Mouse (Mus musculus) MEL (cell line): ENCODE data around the gene Gimap3. TPM values are rescaled to one million over a fixed set of nuclear protein-coding genes. Genes with fewer than 3 reads are reported as not detected.

ENCODE experiments used
- DNase-seq: peaks from one replicate; pipeline ENCODE4 v3.0.0; 2011; ENCODE audit warnings: low read depth, low spot score
- H3K27ac ChIP-seq: 2 replicates; pipeline ENCODE4 v1.5.1; 2012; ENCODE audit warnings: low read depth, mild to moderate bottlenecking, control low read depth, low read length, moderate library complexity; ENCODE audit not compliant: control insufficient read depth
- H3K27me3 ChIP-seq, 2 experiments: fragments of 150-350 bp in 1 of 2; sonication (generic) in 1 of 2; 2 replicates each; pipeline ENCODE4 v1.6.1; 2012; ENCODE audit warnings: low read length in 2 of 2, mild to moderate bottlenecking in 2 of 2, improper control_type of control experiment in 1 of 2, moderate library complexity in 1 of 2; ENCODE audit not compliant: insufficient read depth in 2 of 2, control insufficient read depth in 1 of 2
- H3K36me3 ChIP-seq, 2 experiments: 2 replicates each; pipeline ENCODE4 v1.6.1; 2012 to 2014; ENCODE audit warnings: low read length in 2 of 2, improper control_type of control experiment in 1 of 2, inconsistent platforms in 1 of 2, mild to moderate bottlenecking in 1 of 2; ENCODE audit not compliant: insufficient read depth in 2 of 2, control insufficient read depth in 1 of 2
- H3K4me1 ChIP-seq, 2 experiments: fragments of 150-350 bp in 1 of 2; sonication (generic) in 1 of 2; 2 replicates each; pipeline ENCODE4 v1.6.1; 2012; ENCODE audit warnings: low read length in 2 of 2, improper control_type of control experiment in 1 of 2, mild to moderate bottlenecking in 1 of 2; ENCODE audit not compliant: insufficient read depth in 2 of 2, control insufficient read depth in 1 of 2
- H3K4me3 ChIP-seq, 2 experiments: fragments of 150-350 bp in 1 of 2; sonication (generic) in 1 of 2; 2 replicates each; pipeline ENCODE4 v1.5.1; 2012; ENCODE audit warnings: low read depth in 2 of 2, low read length in 2 of 2, mild to moderate bottlenecking in 2 of 2, moderate library complexity in 2 of 2, control low read depth in 1 of 2, improper control_type of control experiment in 1 of 2; ENCODE audit not compliant: control insufficient read depth in 1 of 2, insufficient read depth in 1 of 2
- H3K79me2 ChIP-seq: 2 replicates; pipeline ENCODE4 v1.6.1; 2012; ENCODE audit warnings: mild to moderate bottlenecking, low read length, moderate library complexity; ENCODE audit not compliant: control insufficient read depth, poor library complexity, insufficient read depth
- H3K9ac ChIP-seq: 2 replicates; pipeline ENCODE4 v1.6.1; 2012; ENCODE audit warnings: low read depth, mild to moderate bottlenecking, control low read depth, low read length, moderate library complexity; ENCODE audit not compliant: control insufficient read depth, poor library complexity, severe bottlenecking
- H3K9me3 ChIP-seq: fragments of 150-350 bp; sonication (generic); replicated peaks from 2 replicates; pipeline ENCODE4 v1.6.1; 2012; ENCODE audit warnings: mild to moderate bottlenecking, low read length, improper control_type of control experiment, moderate library complexity; ENCODE audit not compliant: insufficient read depth
- CHD1 ChIP-seq: IDR thresholded peaks from 2 replicates; pipeline ENCODE4 v1.6.1; 2012; ENCODE audit warnings: low read depth, mild to moderate bottlenecking, inconsistent platforms, low read length, improper control_type of control experiment
- CTCF ChIP-seq, 3 experiments: IDR thresholded peaks in 2 of 3; conservative IDR thresholded peaks in 1 of 3; 2 replicates each; pipeline ENCODE4 v1.5.1; 2011 to 2012; ENCODE audit warnings: low read length in 3 of 3, low read depth in 2 of 3, mild to moderate bottlenecking in 2 of 3, improper control_type of control experiment in 1 of 3, inconsistent platforms in 1 of 3, mixed read lengths in 1 of 3, moderate library complexity in 1 of 3; ENCODE audit not compliant: control insufficient read depth in 1 of 3, insufficient read depth in 1 of 3, poor library complexity in 1 of 3, severe bottlenecking in 1 of 3
- KAT2A ChIP-seq: conservative IDR thresholded peaks from 2 replicates; pipeline ENCODE4 v1.6.1; 2012; ENCODE audit warnings: low read depth, low read length, improper control_type of control experiment, inconsistent platforms
- MAFK ChIP-seq: IDR thresholded peaks from 2 replicates; pipeline ENCODE4 v1.6.1; 2011; ENCODE audit warnings: low read depth, mild to moderate bottlenecking, low read length, improper control_type of control experiment, borderline replicate concordance
- MEF2A ChIP-seq: IDR thresholded peaks from 2 replicates; pipeline ENCODE4 v1.6.1; 2014; ENCODE audit warnings: low read depth, mild to moderate bottlenecking, inconsistent platforms, low read length, improper control_type of control experiment; ENCODE audit not compliant: poor library complexity, insufficient replicate concordance, severe bottlenecking; ENCODE audit errors: extremely low read depth
- POLR2A ChIP-seq, 2 experiments: IDR thresholded peaks; 2 replicates each; pipeline ENCODE4 v1.6.1; 2011 to 2012; ENCODE audit warnings: low read length in 2 of 2, mild to moderate bottlenecking in 2 of 2, control low read depth in 1 of 2, improper control_type of control experiment in 1 of 2, low read depth in 1 of 2, moderate library complexity in 1 of 2; ENCODE audit not compliant: control insufficient read depth in 1 of 2, insufficient read depth in 1 of 2, poor library complexity in 1 of 2
- RAD21 ChIP-seq: IDR thresholded peaks from 2 replicates; pipeline ENCODE4 v1.6.1; 2011; ENCODE audit warnings: mild to moderate bottlenecking, low read depth, low read length, improper control_type of control experiment
- RCOR1 ChIP-seq: IDR thresholded peaks from 2 replicates; pipeline ENCODE4 v1.6.1; 2012; ENCODE audit warnings: low read depth, mild to moderate bottlenecking, inconsistent platforms, low read length, improper control_type of control experiment
- SMC3 ChIP-seq: IDR thresholded peaks from 2 replicates; pipeline ENCODE4 v1.6.1; 2011; ENCODE audit warnings: low read depth, low read length, improper control_type of control experiment
- TBP ChIP-seq: IDR thresholded peaks from 2 replicates; pipeline ENCODE4 v1.8.0; 2011; ENCODE audit warnings: low read depth, low read length, improper control_type of control experiment
- USF1 ChIP-seq: IDR thresholded peaks from 2 replicates; pipeline ENCODE4 v1.6.1; 2014; ENCODE audit warnings: low read depth, mild to moderate bottlenecking, inconsistent platforms, low read length, improper control_type of control experiment, moderate library complexity
- USF2 ChIP-seq, 2 experiments: IDR thresholded peaks; 2 replicates each; pipeline ENCODE4 v1.6.1; 2011 to 2012; ENCODE audit warnings: improper control_type of control experiment in 2 of 2, low read length in 2 of 2, borderline replicate concordance in 1 of 2, inconsistent platforms in 1 of 2, low read depth in 1 of 2, mild to moderate bottlenecking in 1 of 2; ENCODE audit not compliant: insufficient read depth in 1 of 2
- ZC3H11A ChIP-seq: IDR thresholded peaks from 2 replicates; pipeline ENCODE4 v1.6.1; 2012; ENCODE audit warnings: low read depth, mild to moderate bottlenecking, inconsistent platforms, low read length, improper control_type of control experiment
- ZMIZ1 ChIP-seq: IDR thresholded peaks from 2 replicates; pipeline ENCODE4 v1.6.1; 2012; ENCODE audit warnings: low read depth, mild to moderate bottlenecking, inconsistent platforms, low read length, improper control_type of control experiment, moderate library complexity
- polyA plus RNA-seq, 2 experiments: library from polyadenylated mRNA; stranded (reverse) in 1 of 2; unstranded in 1 of 2; fragments of >175 nt in 1 of 2; fragments of >200 nt in 1 of 2; gene quantifications; 2 replicates each; pipeline versions ENCODE4 v1.2.1 to v1.2.4; 2012; ENCODE audit warnings: low replicate concordance in 2 of 2, low read depth in 1 of 2; ENCODE audit not compliant: insufficient read length in 2 of 2, insufficient read depth in 1 of 2, missing spikeins in 1 of 2
- total RNA-seq: library from RNA; depleted of rRNA; stranded (reverse); fragments of 300-350 nt; gene quantifications from 2 replicates; pipeline ENCODE4 v1.2.3, GENCODE M21; 2012

The Gimap3 gene
- total and polyA plus RNA-seq, 3 experiments = not detected

GRCm38 (mm10) chr6:48815013-48815412, 44.4 kb upstream of the Gimap3 start:
- H3K27ac ChIP-seq = no peak overlapping the region
- H3K4me3 ChIP-seq = no peak overlapping the region
- H3K9ac ChIP-seq = no peak overlapping the region
- H3K4me1 ChIP-seq = no peaks in the 10 kb centered on the region
- no peaks in the 10 kb centered on the region for H3K36me3 ChIP-seq
- H3K9me3 ChIP-seq = no peaks in the 10 kb centered on the region
- H3K27me3 ChIP-seq = no peaks in the 10 kb centered on the region
- no peaks in the 10 kb centered on the region for H3K79me2 ChIP-seq
- no peak for DNase-seq
- TF ChIP-seq TBP = no peak
- no peak for TF ChIP-seq CHD1
- no peak for TF ChIP-seq RCOR1
- TF ChIP-seq CTCF (IDR thresholded peaks at IDR 0.05 in 2 of 3, conservative IDR thresholded peaks at IDR 0.05 in 1 of 3; ENCODE audit: control insufficient read depth in 1 of 3, insufficient read depth in 1 of 3, low read depth in 2 of 3, low read length in 3 of 3, poor library complexity in 1 of 3, severe bottlenecking in 1 of 3) = peak in 2 of 3 experiments; percentile 37 to 44; a peak in 4 of 6 replicates
- peak; percentile 23 for TF ChIP-seq RAD21
- TF ChIP-seq MAFK = no peak
- TF ChIP-seq MEF2A = no peak
- TF ChIP-seq SMC3 = peak; percentile 28; the same call in 1 of the 2 replicates

- TF ChIP-seq ZMIZ1 = no peak
- TF ChIP-seq ZC3H11A = no peak
- no peak for TF ChIP-seq USF1
- TF ChIP-seq MAFK = no peak
- TF ChIP-seq RCOR1 = no peak
- no peak for TF ChIP-seq POLR2A (IDR thresholded peaks at IDR 0.05; ENCODE audit: control insufficient read depth in 1 of 2, insufficient read depth in 1 of 2, low read depth in 1 of 2, low read length in 2 of 2, poor library complexity in 1 of 2)
- no peak for TF ChIP-seq USF2 (IDR thresholded peaks at IDR 0.05; ENCODE audit: borderline replicate concordance in 1 of 2, insufficient read depth in 1 of 2, low read depth in 1 of 2, low read length in 2 of 2)
- TF ChIP-seq KAT2A = no peak
- Histone ChIP-seq H3K36me3 (no peaks in the 10 kb centered on the region), H3K79me2 (no peaks in the 10 kb centered on the region), H3K27me3 (no peaks in the 10 kb centered on the region), H3K9me3 (no peaks in the 10 kb centered on the region), H3K4me1 (no peaks in the 10 kb centered on the region), H3K27ac (no peak overlapping the region), H3K4me3 (no peak overlapping the region), H3K9ac (no peak overlapping the region)
- no peak for DNase-seq
Measured at GRCm38 (mm10) chr6:48809494-48810219, 39.0 kb upstream of the Gimap3 start.
